Mouse (Mus musculus): ENCODE data around the gene Capn7. TPM values are rescaled to one million over a fixed set of nuclear protein-coding genes. Genes with fewer than 3 reads are reported as not detected.

Gene Capn7
- polyA plus RNA-seq, 1 experiment = not detected

- TF ChIP-seq CTCF (IDR thresholded peaks at IDR 0.05; ENCODE audit: insufficient read depth, low read depth, low read length) (no peak), POLR2A (IDR thresholded peaks at IDR 0.05; ENCODE audit: insufficient read depth, low read depth, low read length) (no peak)
- peaks cover 5% of the 10 kb centered on the region; the same call in 1 of the 2 replicates for H3K4me1 ChIP-seq (ENCODE audit: control insufficient read depth, insufficient read depth, low read length)
- no peak within 1 kb of the TSS for H3K27ac ChIP-seq (ENCODE audit: insufficient read depth, low read depth, low read length)
- peak within 1 kb of the TSS; percentile 8 for H3K4me3 ChIP-seq (ENCODE audit: insufficient read depth, low read depth, low read length)
- 36% methylated on average over 28 of the region's 28 CpGs for WGBS
Measured at GRCm38 (mm10) chr14:31323849-31324792, 12.3 kb upstream of the Capn7 start, which contains the start of gene Dnah1. Dnah1 (minus strand) TSS chr14:31323896.

GRCm38 (mm10) chr14:31324851-31325250 is 11.6 kb upstream of the Capn7 start:
- TF ChIP-seq POLR2A (IDR thresholded peaks at IDR 0.05; ENCODE audit: insufficient read depth, low read depth, low read length) (no peak), CTCF (IDR thresholded peaks at IDR 0.05; ENCODE audit: insufficient read depth, low read depth, low read length) (no peak)
- H3K4me1 ChIP-seq (ENCODE audit: control insufficient read depth, insufficient read depth, low read length) = peaks cover 5% of the 10 kb centered on the region; the same call in 1 of the 2 replicates
- no peak overlapping the region for H3K27ac ChIP-seq (ENCODE audit: insufficient read depth, low read depth, low read length)
- no peak overlapping the region for H3K4me3 ChIP-seq (ENCODE audit: insufficient read depth, low read depth, low read length)
- 72% methylated on average over 10 of the region's 10 CpGs for WGBS

GRCm38 (mm10) chr14:31325551-31325950 is 10.9 kb upstream of the Capn7 start:
- Histone ChIP-seq H3K4me3 (ENCODE audit: insufficient read depth, low read depth, low read length) (no peak overlapping the region), H3K4me1 (ENCODE audit: control insufficient read depth, insufficient read depth, low read length) (peaks cover 5% of the 10 kb centered on the region; the same call in 1 of the 2 replicates), H3K27ac (ENCODE audit: insufficient read depth, low read depth, low read length) (no peak overlapping the region)
- WGBS = 50% methylated on average over 5 of the region's 5 CpGs
- TF ChIP-seq POLR2A (IDR thresholded peaks at IDR 0.05; ENCODE audit: insufficient read depth, low read depth, low read length) (no peak), CTCF (IDR thresholded peaks at IDR 0.05; ENCODE audit: insufficient read depth, low read depth, low read length) (no peak)

GRCm38 (mm10) chr14:31326770-31327169 is 9.7 kb upstream of the Capn7 start:
- Histone ChIP-seq H3K4me3 (ENCODE audit: insufficient read depth, low read depth, low read length) (no peak overlapping the region), H3K4me1 (ENCODE audit: control insufficient read depth, insufficient read depth, low read length) (peaks cover 5% of the 10 kb centered on the region; the same call in 1 of the 2 replicates), H3K27ac (ENCODE audit: insufficient read depth, low read depth, low read length) (no peak overlapping the region)
- 89% methylated on average over 7 of the region's 7 CpGs for WGBS
- TF ChIP-seq CTCF (IDR thresholded peaks at IDR 0.05; ENCODE audit: insufficient read depth, low read depth, low read length) (no peak), POLR2A (IDR thresholded peaks at IDR 0.05; ENCODE audit: insufficient read depth, low read depth, low read length) (no peak)

DNA sequence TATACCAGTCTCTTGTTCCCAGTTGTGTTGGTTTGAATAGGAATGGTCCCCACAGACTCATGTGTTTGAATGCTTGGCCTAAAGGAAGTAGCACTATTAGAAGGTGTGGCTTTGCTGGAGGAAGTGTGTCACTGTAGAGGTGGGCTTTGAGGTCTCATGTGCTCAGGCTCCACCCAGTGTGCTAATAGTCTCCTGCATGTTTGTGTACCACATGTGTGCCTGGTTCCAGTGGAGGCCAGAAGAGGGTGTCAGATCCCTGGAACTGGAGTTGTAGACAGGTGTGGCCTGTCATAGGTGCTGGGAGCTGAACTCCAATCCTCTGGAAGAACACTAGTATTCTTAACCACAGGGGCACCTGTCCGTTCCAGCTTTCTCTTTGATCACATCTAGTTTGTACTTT is 9.2 kb upstream of the Capn7 start:
- Histone ChIP-seq H3K27ac (ENCODE audit: insufficient read depth, low read depth, low read length) (no peak overlapping the region), H3K4me3 (ENCODE audit: insufficient read depth, low read depth, low read length) (no peak overlapping the region), H3K4me1 (ENCODE audit: control insufficient read depth, insufficient read depth, low read length) (peaks cover 5% of the 10 kb centered on the region; the same call in 1 of the 2 replicates)
- WGBS = 95% methylated on average over 1 of the region's 1 CpGs
- TF ChIP-seq CTCF (IDR thresholded peaks at IDR 0.05; ENCODE audit: insufficient read depth, low read depth, low read length) = no peak
- no peak for TF ChIP-seq POLR2A (IDR thresholded peaks at IDR 0.05; ENCODE audit: insufficient read depth, low read depth, low read length)

- Histone ChIP-seq H3K4me3 (ENCODE audit: insufficient read depth, low read depth, low read length) (no peak overlapping the region), H3K27ac (ENCODE audit: insufficient read depth, low read depth, low read length) (no peak overlapping the region), H3K4me1 (ENCODE audit: control insufficient read depth, insufficient read depth, low read length) (peaks cover 5% of the 10 kb centered on the region; the same call in 1 of the 2 replicates)
- WGBS = 80% methylated on average over 4 of the region's 4 CpGs
- no peak for TF ChIP-seq CTCF (IDR thresholded peaks at IDR 0.05; ENCODE audit: insufficient read depth, low read depth, low read length)
- TF ChIP-seq POLR2A (IDR thresholded peaks at IDR 0.05; ENCODE audit: insufficient read depth, low read depth, low read length) = no peak
Measured at GRCm38 (mm10) chr14:31327681-31328080, 8.8 kb upstream of the Capn7 start.

GRCm38 (mm10) chr14:31329741-31330140 is 6.7 kb upstream of the Capn7 start:
- 58% methylated on average over 2 of the region's 2 CpGs for WGBS
- no peak overlapping the region for H3K27ac ChIP-seq (ENCODE audit: insufficient read depth, low read depth, low read length)
- H3K4me3 ChIP-seq (ENCODE audit: insufficient read depth, low read depth, low read length) = no peak overlapping the region
- TF ChIP-seq CTCF (IDR thresholded peaks at IDR 0.05; ENCODE audit: insufficient read depth, low read depth, low read length) (no peak), POLR2A (IDR thresholded peaks at IDR 0.05; ENCODE audit: insufficient read depth, low read depth, low read length) (no peak)
- H3K4me1 ChIP-seq (ENCODE audit: control insufficient read depth, insufficient read depth, low read length) = no peaks in the 10 kb centered on the region

DNA sequence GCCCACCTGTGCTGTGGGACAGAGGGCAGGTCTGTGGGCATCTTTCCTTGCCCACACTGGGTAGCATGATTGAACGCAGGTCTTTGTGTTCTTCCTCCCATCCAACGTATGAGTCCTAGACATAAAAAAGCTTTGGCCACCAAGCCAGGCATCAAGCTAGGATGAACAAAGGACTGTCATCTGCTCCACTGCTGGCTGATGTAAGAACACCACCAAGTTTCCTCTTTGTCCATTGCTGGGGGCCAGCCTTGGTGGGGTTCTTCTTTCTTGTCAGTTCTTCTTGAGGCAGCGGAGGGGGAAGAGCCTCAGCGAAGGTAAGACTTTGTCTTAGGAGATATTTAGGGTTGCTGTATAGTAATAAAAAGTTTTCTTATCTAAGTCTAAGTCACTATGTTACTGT is 5.5 kb upstream of the Capn7 start:
- no peak overlapping the region for H3K27ac ChIP-seq (ENCODE audit: insufficient read depth, low read depth, low read length)
- TF ChIP-seq CTCF (IDR thresholded peaks at IDR 0.05; ENCODE audit: insufficient read depth, low read depth, low read length) (no peak), POLR2A (IDR thresholded peaks at IDR 0.05; ENCODE audit: insufficient read depth, low read depth, low read length) (no peak)

DNA sequence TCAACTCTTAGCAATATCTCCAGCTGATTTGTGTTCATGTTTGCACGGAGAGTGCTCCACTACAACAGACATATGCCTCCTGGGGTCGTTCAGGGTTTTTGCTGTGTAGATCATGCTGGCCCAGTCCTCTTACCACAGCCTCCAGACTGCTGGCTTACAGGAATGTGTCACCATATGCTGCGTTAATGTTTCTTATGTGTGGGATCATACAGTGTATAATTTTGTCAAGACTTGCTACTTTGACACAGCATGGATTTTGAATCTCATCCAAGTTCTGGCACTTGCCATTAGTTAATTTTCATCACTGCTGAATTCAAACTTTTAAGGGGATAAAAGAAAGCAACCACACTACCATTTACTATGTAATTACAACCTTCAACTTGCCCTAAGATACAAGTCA is 673 bp upstream of the Capn7 start:
- Histone ChIP-seq H3K4me1 (ENCODE audit: control insufficient read depth, insufficient read depth, low read length) (0 out of 2 replicates have a peak, but pooled peaks cover 3% of the 10 kb centered on the region), H3K4me3 (ENCODE audit: insufficient read depth, low read depth, low read length) (no peak overlapping the region), H3K27ac (ENCODE audit: insufficient read depth, low read depth, low read length) (no peak overlapping the region)
- TF ChIP-seq CTCF (IDR thresholded peaks at IDR 0.05; ENCODE audit: insufficient read depth, low read depth, low read length) (no peak), POLR2A (IDR thresholded peaks at IDR 0.05; ENCODE audit: insufficient read depth, low read depth, low read length) (no peak)
- 23% methylated on average over 3 of the region's 3 CpGs for whole genome bisulfite sequencing

More for the DNA sequence above, 5.5 kb upstream of the Capn7 start:
- WGBS = 77% methylated on average over 4 of the region's 4 CpGs
- H3K4me3 ChIP-seq (ENCODE audit: insufficient read depth, low read depth, low read length) = no peak overlapping the region
- H3K4me1 ChIP-seq (ENCODE audit: control insufficient read depth, insufficient read depth, low read length) = 0 out of 2 replicates have a peak, but pooled peaks cover 3% of the 10 kb centered on the region

Data from olfactory bulb, adult 2 months (tissue).